Mouse (Mus musculus) MEL (cell line): Measurements from ENCODE around the gene Mob4. TPM values are rescaled to one million over a fixed set of nuclear protein-coding genes. Genes with fewer than 3 reads are reported as not detected.

Source experiments
- DNase-seq: peaks from one replicate; pipeline ENCODE4 v3.0.0; 2011; ENCODE audit warnings: low read depth, low spot score
- H3K27ac ChIP-seq: 2 replicates; pipeline ENCODE4 v1.5.1; 2012; ENCODE audit warnings: low read depth, mild to moderate bottlenecking, control low read depth, low read length, moderate library complexity; ENCODE audit not compliant: control insufficient read depth
- H3K27me3 ChIP-seq, 2 experiments: fragments of 150-350 bp in 1 of 2; sonication (generic) in 1 of 2; 2 replicates each; pipeline ENCODE4 v1.6.1; 2012; ENCODE audit warnings: low read length in 2 of 2, mild to moderate bottlenecking in 2 of 2, improper control_type of control experiment in 1 of 2, moderate library complexity in 1 of 2; ENCODE audit not compliant: insufficient read depth in 2 of 2, control insufficient read depth in 1 of 2
- H3K36me3 ChIP-seq, 2 experiments: 2 replicates each; pipeline ENCODE4 v1.6.1; 2012 to 2014; ENCODE audit warnings: low read length in 2 of 2, improper control_type of control experiment in 1 of 2, inconsistent platforms in 1 of 2, mild to moderate bottlenecking in 1 of 2; ENCODE audit not compliant: insufficient read depth in 2 of 2, control insufficient read depth in 1 of 2
- H3K4me1 ChIP-seq, 2 experiments: fragments of 150-350 bp in 1 of 2; sonication (generic) in 1 of 2; 2 replicates each; pipeline ENCODE4 v1.6.1; 2012; ENCODE audit warnings: low read length in 2 of 2, improper control_type of control experiment in 1 of 2, mild to moderate bottlenecking in 1 of 2; ENCODE audit not compliant: insufficient read depth in 2 of 2, control insufficient read depth in 1 of 2
- H3K4me3 ChIP-seq, 2 experiments: fragments of 150-350 bp in 1 of 2; sonication (generic) in 1 of 2; 2 replicates each; pipeline ENCODE4 v1.5.1; 2012; ENCODE audit warnings: low read depth in 2 of 2, low read length in 2 of 2, mild to moderate bottlenecking in 2 of 2, moderate library complexity in 2 of 2, control low read depth in 1 of 2, improper control_type of control experiment in 1 of 2; ENCODE audit not compliant: control insufficient read depth in 1 of 2, insufficient read depth in 1 of 2
- H3K79me2 ChIP-seq: 2 replicates; pipeline ENCODE4 v1.6.1; 2012; ENCODE audit warnings: mild to moderate bottlenecking, low read length, moderate library complexity; ENCODE audit not compliant: control insufficient read depth, poor library complexity, insufficient read depth
- H3K9ac ChIP-seq: 2 replicates; pipeline ENCODE4 v1.6.1; 2012; ENCODE audit warnings: low read depth, mild to moderate bottlenecking, control low read depth, low read length, moderate library complexity; ENCODE audit not compliant: control insufficient read depth, poor library complexity, severe bottlenecking
- H3K9me3 ChIP-seq: fragments of 150-350 bp; sonication (generic); replicated peaks from 2 replicates; pipeline ENCODE4 v1.6.1; 2012; ENCODE audit warnings: mild to moderate bottlenecking, low read length, improper control_type of control experiment, moderate library complexity; ENCODE audit not compliant: insufficient read depth
- BHLHE40 ChIP-seq: IDR thresholded peaks from 2 replicates; pipeline ENCODE4 v1.6.1; 2012; ENCODE audit warnings: low read depth, mild to moderate bottlenecking, inconsistent platforms, low read length, improper control_type of control experiment, borderline replicate concordance
- CHD1 ChIP-seq: IDR thresholded peaks from 2 replicates; pipeline ENCODE4 v1.6.1; 2012; ENCODE audit warnings: low read depth, mild to moderate bottlenecking, inconsistent platforms, low read length, improper control_type of control experiment
- CTCF ChIP-seq, 3 experiments: IDR thresholded peaks in 2 of 3; conservative IDR thresholded peaks in 1 of 3; 2 replicates each; pipeline ENCODE4 v1.5.1; 2011 to 2012; ENCODE audit warnings: low read length in 3 of 3, low read depth in 2 of 3, mild to moderate bottlenecking in 2 of 3, improper control_type of control experiment in 1 of 3, inconsistent platforms in 1 of 3, mixed read lengths in 1 of 3, moderate library complexity in 1 of 3; ENCODE audit not compliant: control insufficient read depth in 1 of 3, insufficient read depth in 1 of 3, poor library complexity in 1 of 3, severe bottlenecking in 1 of 3
- E2F4 ChIP-seq: IDR thresholded peaks from 2 replicates; pipeline ENCODE4 v1.6.1; 2011; ENCODE audit warnings: low read depth, low read length, improper control_type of control experiment, borderline replicate concordance
- ELF1 ChIP-seq: IDR thresholded peaks from 2 replicates; pipeline ENCODE4 v1.6.1; 2014; ENCODE audit warnings: low read depth, mild to moderate bottlenecking, inconsistent platforms, low read length, improper control_type of control experiment, moderate library complexity
- GABPA ChIP-seq: IDR thresholded peaks from 2 replicates; pipeline ENCODE4 v1.6.1; 2012; ENCODE audit warnings: low read depth, mild to moderate bottlenecking, inconsistent platforms, low read length, improper control_type of control experiment, moderate library complexity
- GATA1 ChIP-seq: IDR thresholded peaks from 2 replicates; pipeline ENCODE4 v1.6.1; 2011; ENCODE audit warnings: low read depth, low read length, improper control_type of control experiment
- HCFC1 ChIP-seq: IDR thresholded peaks from 2 replicates; pipeline ENCODE4 v1.6.1; 2012; ENCODE audit warnings: low read depth, mild to moderate bottlenecking, inconsistent platforms, low read length, improper control_type of control experiment, moderate library complexity
- JUND ChIP-seq: IDR thresholded peaks from 2 replicates; pipeline ENCODE4 v1.6.1; 2011; ENCODE audit warnings: low read depth, mild to moderate bottlenecking, improper control_type of control experiment, low read length
- MYC ChIP-seq: IDR thresholded peaks from 2 replicates; pipeline ENCODE4 v1.6.1; 2011; ENCODE audit warnings: low read depth, mild to moderate bottlenecking, low read length, improper control_type of control experiment, moderate library complexity
- POLR2AphosphoS2 ChIP-seq: IDR thresholded peaks from 2 replicates; pipeline ENCODE4 v1.6.1; 2011; ENCODE audit warnings: low read length, improper control_type of control experiment
- RAD21 ChIP-seq: IDR thresholded peaks from 2 replicates; pipeline ENCODE4 v1.6.1; 2011; ENCODE audit warnings: mild to moderate bottlenecking, low read depth, low read length, improper control_type of control experiment
- RCOR1 ChIP-seq: IDR thresholded peaks from 2 replicates; pipeline ENCODE4 v1.6.1; 2012; ENCODE audit warnings: low read depth, mild to moderate bottlenecking, inconsistent platforms, low read length, improper control_type of control experiment
- SMC3 ChIP-seq: IDR thresholded peaks from 2 replicates; pipeline ENCODE4 v1.6.1; 2011; ENCODE audit warnings: low read depth, low read length, improper control_type of control experiment
- TBP ChIP-seq: IDR thresholded peaks from 2 replicates; pipeline ENCODE4 v1.8.0; 2011; ENCODE audit warnings: low read depth, low read length, improper control_type of control experiment
- TCF12 ChIP-seq: IDR thresholded peaks from 2 replicates; pipeline ENCODE4 v1.6.1; 2014; ENCODE audit warnings: low read depth, mild to moderate bottlenecking, inconsistent platforms, low read length, improper control_type of control experiment, moderate library complexity
- USF2 ChIP-seq, 2 experiments: IDR thresholded peaks; 2 replicates each; pipeline ENCODE4 v1.6.1; 2011 to 2012; ENCODE audit warnings: improper control_type of control experiment in 2 of 2, low read length in 2 of 2, borderline replicate concordance in 1 of 2, inconsistent platforms in 1 of 2, low read depth in 1 of 2, mild to moderate bottlenecking in 1 of 2; ENCODE audit not compliant: insufficient read depth in 1 of 2
- ZC3H11A ChIP-seq: IDR thresholded peaks from 2 replicates; pipeline ENCODE4 v1.6.1; 2012; ENCODE audit warnings: low read depth, mild to moderate bottlenecking, inconsistent platforms, low read length, improper control_type of control experiment
- ZMIZ1 ChIP-seq: IDR thresholded peaks from 2 replicates; pipeline ENCODE4 v1.6.1; 2012; ENCODE audit warnings: low read depth, mild to moderate bottlenecking, inconsistent platforms, low read length, improper control_type of control experiment, moderate library complexity
- polyA plus RNA-seq, 2 experiments: library from polyadenylated mRNA; stranded (reverse) in 1 of 2; unstranded in 1 of 2; fragments of >175 nt in 1 of 2; fragments of >200 nt in 1 of 2; gene quantifications; 2 replicates each; pipeline versions ENCODE4 v1.2.1 to v1.2.4; 2012; ENCODE audit warnings: low replicate concordance in 2 of 2, low read depth in 1 of 2; ENCODE audit not compliant: insufficient read length in 2 of 2, insufficient read depth in 1 of 2, missing spikeins in 1 of 2
- total RNA-seq: library from RNA; depleted of rRNA; stranded (reverse); fragments of 300-350 nt; gene quantifications from 2 replicates; pipeline ENCODE4 v1.2.3, GENCODE M21; 2012

The Mob4 gene
- total and polyA plus RNA-seq, 3 experiments: 22.0 to 62.1 (median 26.6) TPM

DNA sequence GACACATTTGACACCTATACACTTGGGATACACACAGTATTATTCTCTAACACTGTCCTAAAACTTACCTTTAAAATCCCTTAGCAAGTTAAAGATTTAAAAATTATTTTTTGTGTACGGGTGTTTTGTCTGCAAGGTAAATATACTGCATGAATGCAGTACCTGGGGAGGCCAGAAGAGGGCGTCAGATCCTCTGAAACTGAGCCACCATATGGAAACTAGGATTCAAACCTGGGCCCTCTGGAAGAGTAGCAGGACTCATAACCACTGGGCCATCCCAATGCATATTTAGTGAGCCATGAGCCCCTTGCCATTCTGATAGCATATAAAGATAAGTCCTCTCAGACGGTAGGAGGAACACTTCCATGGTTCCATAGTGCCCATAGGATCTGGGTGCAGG is 61.8 kb downstream of the Mob4 start:
- Histone ChIP-seq H3K4me3 (no peak overlapping the region), H3K4me1 (no peaks in the 10 kb centered on the region), H3K9ac (no peak overlapping the region), H3K79me2 (no peaks in the 10 kb centered on the region), H3K36me3 (no peaks in the 10 kb centered on the region), H3K9me3 (no peaks in the 10 kb centered on the region), H3K27ac (no peak overlapping the region), H3K27me3 (no peaks in the 10 kb centered on the region)
- DNase-seq: peak; percentile 55
- TF ChIP-seq SMC3 (peak; percentile 79), GABPA (no peak), USF2 (IDR thresholded peaks at IDR 0.05; ENCODE audit: borderline replicate concordance in 1 of 2, insufficient read depth in 1 of 2, low read depth in 1 of 2, low read length in 2 of 2) (no peak), TBP (no peak), ZC3H11A (peak; percentile 52), GATA1 (no peak), MYC (no peak), CTCF (IDR thresholded peaks at IDR 0.05 in 2 of 3, conservative IDR thresholded peaks at IDR 0.05 in 1 of 3; ENCODE audit: control insufficient read depth in 1 of 3, insufficient read depth in 1 of 3, low read depth in 2 of 3, low read length in 3 of 3, poor library complexity in 1 of 3, severe bottlenecking in 1 of 3) (peak; percentile 67 to 88 (median 76)), CHD1 (no peak), RAD21 (peak; percentile 73), E2F4 (no peak), POLR2AphosphoS2 (no peak)

DNA sequence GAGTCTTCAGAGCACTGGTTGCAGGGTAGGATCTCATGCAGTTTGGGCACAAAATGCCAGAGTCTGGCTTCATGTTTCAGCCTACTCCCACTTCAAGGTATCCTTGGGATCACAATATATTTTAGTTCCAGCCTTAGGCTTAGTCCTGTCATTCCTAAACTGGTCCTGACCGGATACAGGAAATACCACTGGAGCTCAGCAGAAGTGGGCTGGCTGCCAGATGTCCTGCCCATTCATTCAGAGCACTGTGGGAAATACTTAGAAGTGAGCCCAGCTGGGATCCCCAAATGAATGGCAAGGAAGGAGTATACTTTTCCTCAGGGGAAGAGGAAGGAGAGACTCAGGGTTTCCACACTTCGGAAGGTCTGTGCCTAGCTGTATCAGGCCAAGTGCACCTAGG is 62.3 kb downstream of the Mob4 start:
- H3K36me3 ChIP-seq: peaks cover 0 to 3% of the 10 kb centered on the region in 2 experiments; a peak in 2 of 4 replicates
- no peak overlapping the region for H3K9ac ChIP-seq
- TF ChIP-seq BHLHE40 (no peak), RAD21 (no peak), JUND (no peak), POLR2AphosphoS2 (no peak), RCOR1 (no peak), HCFC1 (no peak), MYC (no peak), ELF1 (no peak), ZMIZ1 (no peak), TCF12 (no peak)
- H3K9me3 ChIP-seq: no peaks in the 10 kb centered on the region
- no peaks in the 10 kb centered on the region for H3K27me3 ChIP-seq
- no peak overlapping the region for H3K27ac ChIP-seq
- H3K4me1 ChIP-seq: no peaks in the 10 kb centered on the region
- no peak overlapping the region for H3K4me3 ChIP-seq
- H3K79me2 ChIP-seq: no peaks in the 10 kb centered on the region
- no peak for DNase-seq
